Mouse (Mus musculus): ENCODE results near the gene Rcsd1.
A peak's percentile ranks its signal among the peaks of the same experiment; 100 is the strongest.

Rcsd1 gene

DNA sequence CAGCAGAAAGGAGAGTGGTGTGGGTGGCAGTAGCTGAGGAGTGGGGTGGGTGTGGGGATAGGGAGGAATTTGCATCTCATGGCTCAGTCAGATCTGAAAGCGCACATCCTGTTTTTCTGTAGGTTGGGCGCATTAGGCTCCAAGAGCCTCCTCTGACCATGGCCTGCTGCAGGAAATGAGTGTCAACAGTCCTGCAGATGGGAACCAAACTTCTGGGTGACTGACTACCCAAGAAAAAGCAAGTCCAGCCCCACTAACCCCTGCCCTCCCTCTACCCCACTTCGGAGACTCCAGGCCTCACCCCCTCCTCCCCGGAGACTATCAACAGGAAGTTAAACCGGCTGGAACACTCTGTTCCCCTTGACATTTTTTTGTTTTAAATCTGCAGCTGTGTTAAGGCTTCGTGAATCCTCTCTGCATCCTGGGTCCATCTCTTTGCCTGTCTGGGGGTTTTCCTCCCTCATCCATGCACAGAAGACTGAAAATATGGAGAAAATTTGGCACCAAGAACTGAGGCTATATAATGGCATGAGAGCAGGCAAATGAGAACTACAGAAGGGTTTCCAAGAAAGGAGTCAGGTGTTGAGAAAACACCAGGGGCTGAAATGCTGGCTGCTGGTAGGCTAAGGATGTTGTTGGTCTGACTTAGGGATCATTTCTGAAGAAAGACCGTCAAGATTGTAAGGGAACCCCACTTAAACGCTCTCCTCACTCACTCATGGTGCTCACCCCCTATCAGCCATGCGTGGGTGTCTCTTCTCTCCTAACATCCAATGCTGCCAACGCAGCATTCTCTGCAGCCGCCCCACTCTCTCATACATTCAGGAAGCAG, 8.4 kb upstream of the Rcsd1 start:
- DNase-seq (ENCODE audit: low read depth, low spot score), result peak; percentile 82

DNA sequence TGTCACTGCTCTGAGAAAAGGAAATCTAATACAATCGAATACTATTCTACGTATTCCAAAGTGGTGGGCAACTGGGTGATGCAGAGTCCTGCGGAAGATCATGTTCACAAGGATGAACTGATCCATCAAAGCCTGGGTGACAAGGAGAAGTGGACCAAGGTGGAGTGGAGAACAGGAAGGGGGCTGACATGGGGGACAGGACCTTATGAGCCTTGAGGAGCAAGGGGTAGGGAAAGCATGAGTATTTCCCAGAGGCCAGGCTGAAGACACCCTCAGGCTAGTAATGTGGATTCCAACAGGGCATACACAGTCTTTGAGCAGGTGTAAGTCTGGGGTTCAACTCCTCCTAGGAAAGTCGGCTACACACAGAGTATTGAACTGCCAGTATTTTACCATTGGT, 6.9 kb upstream of the Rcsd1 start:
- no peak for DNase-seq (ENCODE audit: low read depth, low spot score)

DNA sequence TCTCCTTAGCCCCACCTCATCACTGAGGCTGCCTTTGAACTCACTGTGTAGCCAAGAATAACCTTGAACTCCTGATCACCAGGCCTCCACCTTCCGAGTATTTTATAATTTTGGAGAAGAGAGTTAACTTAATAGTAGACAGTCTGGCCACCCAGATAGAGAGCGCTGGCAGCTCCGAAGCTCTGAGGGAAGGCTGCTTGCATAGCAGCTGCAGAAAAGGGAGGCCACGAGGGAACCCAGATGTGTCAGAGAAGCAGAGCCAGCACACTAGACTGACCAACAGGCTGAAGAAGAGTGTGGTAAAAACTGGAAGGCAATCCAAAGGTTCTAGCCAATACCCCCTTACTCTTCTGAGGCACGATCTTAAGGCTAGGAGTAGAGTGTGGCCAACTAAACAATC, 4.2 kb upstream of the Rcsd1 start:
- DNase-seq (ENCODE audit: low read depth, low spot score), result no peak

DNA sequence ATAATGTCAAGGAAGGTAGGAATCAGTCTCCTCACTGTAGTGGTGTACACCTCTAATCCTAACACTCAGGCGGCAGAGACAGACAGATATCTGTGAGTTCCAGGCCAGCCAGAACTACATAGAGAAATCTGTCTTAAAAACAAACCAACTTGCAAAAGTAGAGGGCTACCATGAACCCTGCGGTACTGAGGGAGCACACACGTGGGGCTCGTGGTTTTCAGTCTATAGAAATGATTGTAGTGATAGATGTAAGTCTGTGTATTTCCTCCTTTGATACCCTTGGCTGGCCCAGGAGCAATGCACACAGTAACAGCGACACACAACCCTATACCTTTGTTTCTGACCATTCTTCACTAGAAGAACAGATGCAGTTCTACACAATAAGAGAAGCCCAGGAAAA, 2.4 kb upstream of the Rcsd1 start:
- no peak for DNase-seq (ENCODE audit: low read depth, low spot score)

DNA sequence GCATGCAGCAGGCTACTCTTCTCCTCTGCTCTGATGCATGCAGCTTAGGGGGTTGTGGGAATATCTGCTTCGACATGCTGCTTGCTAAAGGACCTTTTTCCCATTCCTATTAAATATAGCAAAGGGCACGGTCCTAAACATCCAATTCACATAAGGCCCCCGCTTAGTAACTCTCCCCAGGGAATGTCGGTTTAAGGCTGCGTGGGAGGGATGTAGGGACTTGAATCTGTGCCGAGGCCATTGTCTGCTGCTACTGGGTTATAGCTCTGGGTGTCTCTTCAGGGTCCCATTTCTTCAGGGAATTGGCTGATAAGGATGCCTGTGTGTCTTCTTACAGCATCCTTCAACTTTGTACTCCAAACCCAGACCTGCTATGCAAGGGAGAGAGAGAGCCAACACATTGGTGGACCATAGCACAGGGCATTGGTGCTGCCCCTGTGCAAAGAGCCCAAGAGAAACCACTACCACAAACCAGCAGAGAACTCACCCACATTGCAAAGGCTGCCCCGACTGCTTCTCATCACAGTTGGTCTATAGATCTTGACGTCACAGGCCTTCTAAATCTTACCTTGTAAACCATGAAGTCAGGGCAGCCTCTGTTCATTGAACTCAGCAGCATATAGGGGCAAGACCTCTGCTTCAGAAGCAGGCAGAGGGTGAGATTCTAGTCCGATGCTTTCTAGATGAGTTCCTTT, 724 bp downstream of the Rcsd1 start:
- DNase-seq (ENCODE audit: low read depth, low spot score), result peak; percentile 54

DNA sequence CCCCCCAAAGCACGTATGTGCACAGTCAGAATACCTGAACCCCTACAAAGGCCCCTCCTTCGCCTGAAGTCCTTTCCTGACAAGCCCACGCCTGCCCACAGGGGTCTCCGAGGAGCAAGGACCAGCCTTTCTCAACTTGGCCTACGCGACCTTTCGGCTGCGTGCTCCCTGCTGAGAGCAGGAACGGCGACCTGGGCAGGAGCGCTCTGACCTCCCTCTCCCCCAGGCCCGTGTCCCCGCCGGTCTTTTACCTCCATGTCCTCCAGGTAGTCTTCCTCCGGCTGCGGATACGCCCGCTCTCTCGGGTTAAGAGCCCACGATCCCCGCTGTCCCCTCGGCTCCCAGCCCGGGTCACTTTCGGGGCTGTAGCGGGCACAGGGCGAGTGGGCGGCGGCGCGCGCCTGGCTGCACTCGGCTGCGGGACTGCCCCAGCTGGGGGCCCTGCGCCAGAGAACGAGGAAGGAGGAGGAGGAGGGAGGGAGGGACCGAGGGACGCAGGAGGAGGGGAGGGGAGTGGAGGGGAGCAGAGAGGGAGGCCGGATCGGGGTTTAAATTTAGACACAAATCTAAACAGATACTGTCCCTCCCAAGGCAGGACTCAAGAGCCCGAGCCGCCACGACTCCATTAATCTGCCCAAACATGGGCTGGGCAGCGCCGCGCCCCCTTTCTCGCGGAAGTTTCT, 1.8 kb downstream of the Rcsd1 start:
- DNase-seq (ENCODE audit: low read depth, low spot score), result peak; percentile 83

DNA sequence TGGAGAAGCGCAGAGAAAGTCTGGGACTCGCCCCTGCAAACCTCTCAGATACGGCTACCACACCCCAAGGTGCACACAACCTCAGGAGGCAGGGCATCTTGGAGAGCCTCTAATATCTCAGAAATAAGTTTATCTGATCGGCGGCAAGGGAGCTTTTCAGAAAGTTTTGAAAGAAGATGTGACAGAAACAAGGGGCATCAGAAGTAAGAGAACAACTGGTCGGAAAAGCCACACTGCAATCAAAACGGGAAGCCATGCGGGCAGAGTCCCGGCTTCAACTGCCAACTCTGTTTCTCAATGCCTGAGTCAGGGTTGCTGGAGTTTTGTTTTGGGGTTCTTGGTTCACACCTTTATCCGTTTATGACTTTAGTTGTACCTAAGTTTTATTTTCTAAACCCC, 2.3 kb downstream of the Rcsd1 start:
- DNase-seq (ENCODE audit: low read depth, low spot score), result peak; percentile 58

DNA sequence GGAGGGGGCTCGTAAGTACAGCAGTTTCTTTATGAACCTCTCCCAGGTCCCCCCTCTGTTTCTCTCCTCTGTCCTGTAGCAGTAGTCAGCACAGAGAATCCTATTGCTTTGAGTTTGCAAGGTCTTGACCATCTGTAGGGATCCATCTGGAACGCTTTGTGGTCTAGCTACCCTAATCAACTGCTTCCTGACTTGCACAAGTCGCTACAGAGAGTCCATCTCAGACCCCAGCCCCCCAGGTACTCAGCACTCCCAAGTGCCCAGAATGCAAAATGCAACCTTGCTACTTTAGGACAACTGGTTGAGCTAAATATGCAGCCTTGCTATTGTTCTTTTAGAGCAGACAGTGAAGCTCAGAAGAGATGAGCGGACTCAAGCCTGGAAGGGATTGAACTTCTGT, 3.1 kb downstream of the Rcsd1 start:
- no peak for DNase-seq (ENCODE audit: low read depth, low spot score)

DNA sequence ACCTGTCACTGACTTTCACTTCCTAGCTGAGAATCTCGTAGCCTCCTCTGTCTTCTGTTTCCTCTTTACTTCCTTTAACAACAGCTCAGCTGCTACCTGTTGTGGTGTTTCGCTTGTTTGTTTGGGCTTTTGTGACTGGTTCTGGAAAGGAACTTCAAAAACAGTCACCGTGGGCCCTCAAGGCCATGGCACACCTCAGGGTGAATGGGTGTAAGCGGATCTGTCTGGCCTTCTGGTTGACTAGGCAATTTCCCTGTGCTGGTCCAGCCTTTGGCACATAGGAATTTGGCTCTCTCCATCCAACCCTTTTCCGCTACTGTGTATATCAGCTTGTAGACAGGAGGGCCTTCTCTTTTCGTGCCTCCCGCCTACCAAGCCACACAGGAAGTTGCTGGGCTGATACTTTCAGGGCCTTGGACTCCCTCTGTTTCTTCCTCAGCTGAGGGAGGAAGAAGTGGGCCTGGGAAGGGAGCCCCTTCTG, 3.6 kb downstream of the Rcsd1 start:
- peak; percentile 77 for DNase-seq (ENCODE audit: low read depth, low spot score)

DNA sequence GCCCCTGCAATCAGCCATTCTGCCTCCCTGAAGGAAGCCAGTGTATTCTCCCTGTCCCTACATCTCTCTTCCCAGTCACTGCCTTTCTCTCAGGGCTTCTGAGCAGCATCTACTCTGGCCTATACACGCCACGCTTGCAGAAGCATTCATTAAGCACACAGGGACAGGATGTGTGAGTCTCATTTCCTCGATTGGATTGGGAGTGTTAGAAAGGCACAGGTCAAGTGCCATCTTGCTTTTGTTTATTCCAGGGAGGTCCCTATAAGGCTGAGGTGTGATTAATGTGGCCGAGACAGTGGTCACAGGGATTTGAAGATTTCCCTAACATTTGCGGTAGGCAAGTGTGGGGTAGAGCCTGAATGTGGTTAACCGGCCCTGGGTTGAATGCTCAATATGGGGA, 4.2 kb downstream of the Rcsd1 start:
- DNase-seq (ENCODE audit: low read depth, low spot score), result no peak

DNA sequence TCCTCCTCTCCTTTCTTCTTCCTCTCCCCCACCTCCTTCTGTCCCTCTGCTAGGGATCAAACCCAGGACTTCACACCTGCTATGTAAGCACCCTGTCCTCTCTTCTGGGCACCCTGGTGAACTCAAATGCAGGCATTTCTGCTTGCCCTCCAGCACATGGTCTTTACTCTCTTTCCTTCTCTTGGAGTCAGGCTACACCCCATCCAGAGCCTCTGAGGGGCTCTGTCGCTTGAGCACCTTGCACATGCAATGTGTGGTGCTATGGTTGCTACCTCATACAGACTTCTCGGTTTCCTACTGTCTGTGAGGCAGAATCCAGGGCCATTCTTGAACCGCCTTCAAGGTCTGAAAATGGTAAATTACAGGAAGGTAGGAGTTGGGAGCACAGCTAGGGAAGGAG, 4.7 kb downstream of the Rcsd1 start:
- no peak for DNase-seq (ENCODE audit: low read depth, low spot score)

DNA sequence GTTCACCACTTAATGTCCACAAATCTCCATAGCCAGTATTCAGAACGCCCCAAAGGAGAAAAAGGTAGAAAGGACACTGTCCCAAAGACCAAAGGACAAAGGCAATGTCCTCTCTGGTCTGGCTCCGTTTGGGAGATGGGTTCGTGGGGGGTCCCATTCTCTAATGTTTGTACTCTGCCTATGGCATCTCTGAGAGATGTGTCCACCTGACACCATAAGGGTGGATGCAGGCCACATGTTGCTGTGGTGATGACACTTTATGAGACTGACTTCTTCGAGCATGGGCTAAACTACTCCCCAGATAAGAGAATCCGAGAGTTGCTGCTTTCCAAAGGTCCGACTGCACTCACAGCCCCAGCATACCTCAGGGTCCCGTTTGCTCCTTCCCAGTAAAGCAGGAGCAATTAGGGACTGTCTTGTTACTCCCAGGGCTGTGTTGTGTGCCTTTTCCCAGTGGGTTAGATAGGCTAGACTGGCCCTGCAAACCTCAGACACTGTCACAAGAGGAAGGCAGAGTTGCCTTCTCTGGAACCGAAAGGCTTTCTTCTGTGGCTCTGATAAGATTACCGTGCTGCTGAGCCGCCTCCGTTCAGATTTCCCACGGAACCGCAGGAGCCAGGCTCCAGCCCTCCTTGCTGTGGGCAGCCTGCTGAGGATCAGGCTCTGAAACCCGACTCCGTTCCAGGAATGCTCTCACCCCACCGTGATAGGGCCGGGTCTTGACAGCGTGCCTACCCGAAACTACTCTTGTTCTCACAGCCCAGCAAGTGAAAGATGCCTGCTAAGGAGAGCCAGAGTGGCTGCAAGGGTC, 7.1 kb downstream of the Rcsd1 start:
- DNase-seq (ENCODE audit: low read depth, low spot score), result no peak

DNA sequence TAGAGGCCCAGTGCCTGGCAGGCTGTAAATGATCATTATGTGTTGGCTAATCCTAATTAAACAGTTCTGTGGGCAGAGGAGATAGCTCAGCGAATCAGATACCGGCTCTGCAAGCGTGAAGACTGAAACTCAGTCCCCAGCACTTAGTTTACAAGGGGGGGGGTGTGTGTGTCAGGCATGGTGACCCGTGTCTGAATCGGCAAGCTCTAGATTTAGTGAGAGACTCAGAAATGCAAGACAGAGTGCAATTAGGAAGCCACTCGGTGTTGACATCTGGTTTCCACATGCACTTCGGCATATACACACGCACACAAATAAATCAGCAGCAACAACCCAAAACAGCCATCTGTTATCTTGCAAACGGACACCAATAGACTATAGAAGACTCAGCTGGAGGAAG, 8.0 kb downstream of the Rcsd1 start:
- peak; percentile 64 for DNase-seq (ENCODE audit: low read depth, low spot score)

DNA sequence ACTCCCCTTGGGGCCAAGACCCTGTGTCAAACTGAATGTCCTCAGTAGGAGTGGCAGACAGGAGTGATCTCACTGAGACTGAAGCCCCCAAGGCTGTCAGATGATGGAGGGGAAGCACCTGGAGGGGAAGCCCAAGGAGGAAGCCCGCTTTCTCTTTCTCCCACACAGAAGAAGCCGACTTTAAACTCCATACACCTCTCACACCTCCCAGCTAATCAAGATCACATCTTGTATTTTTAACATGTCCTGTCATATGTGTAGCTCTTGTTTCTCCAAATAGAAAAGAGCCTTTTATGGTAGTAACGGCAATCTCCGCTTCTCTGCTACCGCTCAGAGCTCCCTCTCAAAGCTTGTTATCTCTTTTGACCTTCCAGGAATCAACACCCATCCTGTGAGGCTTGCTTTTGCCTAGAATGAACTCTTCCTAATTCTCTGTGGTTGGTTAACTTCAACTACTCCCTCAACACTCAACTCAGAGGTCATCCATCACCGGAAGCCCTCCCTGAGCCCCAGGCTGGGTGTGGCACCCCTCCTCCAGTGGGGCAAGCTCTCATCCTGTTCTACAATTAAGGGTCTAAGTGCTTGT, 8.5 kb downstream of the Rcsd1 start:
- DNase-seq (ENCODE audit: low read depth, low spot score), result peak; percentile 73

DNA sequence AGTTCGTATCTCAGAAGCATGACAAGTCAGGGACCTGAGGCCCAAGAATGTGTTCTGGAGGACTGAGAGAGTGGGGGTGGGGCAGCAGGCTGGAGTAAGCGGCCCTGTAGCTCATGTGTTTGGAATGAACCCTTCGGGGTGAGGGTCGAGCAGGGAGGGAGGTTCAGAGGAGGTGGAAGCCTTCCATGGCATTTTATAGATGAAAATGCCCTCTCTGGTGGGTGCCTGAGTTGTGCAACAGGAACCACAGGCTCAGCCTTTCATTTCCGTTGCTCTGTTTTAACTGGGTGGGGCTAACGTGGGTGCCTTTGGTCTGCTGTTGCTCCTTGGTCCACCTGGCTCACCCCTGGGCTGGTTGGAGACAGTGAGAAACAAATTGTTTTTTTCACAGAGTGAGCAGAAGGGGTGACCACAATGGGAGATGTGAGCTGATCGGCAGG, 9.2 kb downstream of the Rcsd1 start:
- DNase-seq (ENCODE audit: low read depth, low spot score), result peak; percentile 78

DNA sequence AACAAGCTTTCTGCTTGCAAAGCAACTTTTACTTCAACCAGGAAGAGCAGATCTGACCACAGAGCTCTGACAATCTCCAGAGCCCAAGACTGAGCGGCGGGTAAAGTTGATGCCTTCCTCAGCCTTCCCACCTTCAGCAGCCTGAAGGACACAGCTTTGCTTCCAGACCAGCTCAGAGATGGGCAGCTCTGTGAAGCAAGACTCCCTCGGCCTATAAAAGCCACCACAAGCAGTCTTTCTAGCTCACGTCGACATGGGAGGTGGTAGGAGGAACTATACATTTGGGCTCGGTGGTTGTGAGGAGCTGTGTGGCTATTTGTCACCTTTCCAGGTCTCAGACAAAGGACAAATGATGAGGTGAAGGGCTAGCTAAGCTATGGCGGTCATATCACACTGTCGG, 11.9 kb downstream of the Rcsd1 start:
- no peak for DNase-seq (ENCODE audit: low read depth, low spot score)

DNA sequence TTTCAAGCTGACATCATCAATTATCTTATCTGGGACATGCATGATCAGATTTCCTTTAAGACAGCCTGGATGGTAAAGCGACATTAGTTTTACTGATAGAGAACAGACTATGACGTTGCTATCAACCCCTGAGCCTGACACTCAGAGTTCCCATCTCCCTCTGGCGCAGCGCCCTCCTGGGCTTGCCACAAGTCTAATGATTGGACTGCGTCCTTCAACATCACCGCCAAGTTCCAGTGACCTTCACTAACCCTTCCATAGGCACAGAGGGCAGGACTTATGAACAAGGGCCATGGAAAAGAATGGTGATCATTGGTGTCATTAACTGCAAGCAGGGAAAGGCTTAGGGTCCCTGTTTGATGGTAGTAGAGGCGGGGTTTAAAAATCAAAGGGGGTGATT, 12.7 kb downstream of the Rcsd1 start:
- DNase-seq (ENCODE audit: low read depth, low spot score), result no peak

DNA sequence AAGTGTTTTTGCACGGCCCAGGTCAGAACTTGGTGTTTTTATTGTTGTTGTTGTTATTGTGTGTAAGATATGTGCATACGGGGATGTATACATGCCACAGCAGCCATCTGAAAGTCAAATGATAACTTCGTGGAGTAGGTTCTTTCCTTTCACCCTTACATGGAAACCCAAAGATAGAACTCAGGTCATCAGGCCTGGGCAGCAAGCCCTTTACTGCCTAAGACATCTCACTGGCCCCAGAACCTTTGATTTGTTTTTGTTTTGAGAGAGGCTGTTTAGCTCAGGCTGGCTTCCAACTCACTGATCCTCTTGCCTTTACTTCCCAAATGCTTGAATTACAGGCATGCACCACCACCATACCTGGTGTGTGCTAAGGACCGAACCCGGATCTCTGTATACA, 13.5 kb downstream of the Rcsd1 start:
- no peak for DNase-seq (ENCODE audit: low read depth, low spot score)

DNA sequence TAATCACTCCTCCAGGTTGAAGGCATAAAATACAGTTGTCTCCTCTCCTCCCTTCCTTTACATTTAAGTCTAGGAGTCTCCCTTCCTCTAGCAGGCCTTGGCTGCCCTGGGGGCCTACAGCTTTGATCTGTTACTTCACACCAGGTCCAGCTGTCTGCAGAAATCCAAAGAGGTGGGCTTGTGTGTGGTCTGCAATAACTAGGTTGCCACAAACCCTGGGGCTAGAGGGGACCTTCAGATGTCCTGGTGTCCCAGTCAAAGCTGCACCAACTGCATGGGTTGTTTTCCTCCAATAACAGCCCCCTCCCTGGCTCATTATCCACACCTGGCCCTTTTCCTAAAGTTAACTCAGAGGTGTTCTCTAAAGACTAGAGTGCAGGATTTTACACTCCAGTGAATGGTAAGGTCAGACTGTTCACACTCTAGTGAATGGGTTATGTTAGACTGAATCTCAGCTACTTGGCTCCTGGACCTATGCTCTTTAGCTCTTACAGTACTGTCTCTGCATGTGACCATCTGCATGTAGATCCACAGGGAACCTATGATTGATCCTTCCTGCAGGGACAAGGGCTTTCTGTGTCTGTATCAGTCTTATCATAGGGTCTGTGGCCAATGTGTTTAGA, 14.1 kb downstream of the Rcsd1 start:
- no peak for DNase-seq (ENCODE audit: low read depth, low spot score)

DNA sequence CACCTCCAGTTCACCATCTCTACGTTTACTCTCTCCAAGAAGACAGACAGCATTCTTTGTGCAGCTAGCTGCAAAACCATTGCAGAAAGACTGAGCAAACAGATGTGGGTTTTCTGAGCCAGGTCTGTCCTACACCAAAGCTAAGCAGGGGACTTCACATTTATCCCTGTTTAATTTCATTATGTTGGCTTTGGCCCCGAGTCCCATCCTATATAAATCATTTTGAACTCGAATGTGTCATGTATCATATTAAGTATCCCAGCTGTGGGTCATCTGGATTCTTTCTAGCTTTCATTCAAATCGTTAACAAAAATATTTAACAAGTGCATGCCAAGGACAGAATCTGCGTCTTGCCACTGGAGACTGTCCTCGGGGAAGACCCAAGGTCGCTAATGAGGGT, 15.7 kb downstream of the Rcsd1 start:
- no peak for DNase-seq (ENCODE audit: low read depth, low spot score)

DNA sequence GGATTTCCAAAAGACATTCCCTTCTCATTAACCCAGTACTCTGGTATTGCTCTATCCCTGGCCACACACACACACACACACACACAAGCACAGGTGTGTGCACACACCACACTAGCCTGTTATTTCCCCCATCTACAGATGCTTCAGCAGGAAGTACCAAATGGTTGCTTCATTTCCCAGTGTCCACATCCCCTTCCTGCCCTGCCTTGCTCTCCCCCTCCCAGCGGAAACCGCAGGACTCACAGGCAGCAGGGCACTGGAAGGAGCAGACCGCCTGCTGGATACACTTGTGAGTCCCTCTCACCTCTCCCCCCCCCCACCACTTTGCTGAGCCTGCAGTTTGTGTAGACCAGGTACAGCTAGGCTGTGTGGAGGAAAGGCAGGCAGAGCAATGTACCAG, 18.0 kb downstream of the Rcsd1 start:
- no peak for DNase-seq (ENCODE audit: low read depth, low spot score)
